Mouse (Mus musculus): ENCODE data around the gene Hnrnpdl.

- TF ChIP-seq POLR2A (IDR thresholded peaks at IDR 0.05; ENCODE audit: borderline replicate concordance, insufficient read depth, low read length) = no peak
- 0 out of 2 replicates have a peak, but pooled peaks have one; percentile 19 for TF ChIP-seq CTCF (IDR thresholded peaks at IDR 0.05; ENCODE audit: borderline replicate concordance, insufficient read depth, low read depth, low read length)
Measured at GRCm38 (mm10) chr5:100035950-100036349, 3.5 kb downstream of the Hnrnpdl start.
